Mouse (Mus musculus): ENCODE results near the gene 4933428G20Rik. TPM values are rescaled to one million over a fixed set of nuclear protein-coding genes. Genes with fewer than 3 reads are reported as not detected.
A peak's percentile ranks its signal among the peaks of the same experiment; 100 is the strongest.

The 4933428G20Rik gene
- polyA plus RNA-seq, 1 experiment from 2014 or later: 0.12 TPM

DNA sequence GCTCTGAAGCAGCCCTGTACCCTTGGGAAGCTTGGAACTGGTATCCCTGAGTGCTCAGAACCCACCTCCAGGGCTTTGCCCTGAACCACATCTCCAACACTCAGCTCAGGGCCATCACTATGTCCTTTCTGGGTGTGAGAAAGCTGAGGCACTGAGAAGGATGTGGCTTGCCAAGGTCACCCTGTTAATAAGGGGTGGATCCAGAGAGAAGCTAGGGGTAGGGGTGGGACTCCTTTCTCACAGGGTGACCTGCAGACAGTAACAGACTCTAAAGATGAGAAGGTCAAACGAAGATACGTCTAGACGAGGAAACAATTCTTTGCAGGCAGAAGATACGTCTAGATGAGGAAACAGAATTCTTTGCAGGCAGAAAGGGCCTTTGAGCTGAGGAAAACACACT, 2.7 kb upstream of the 4933428G20Rik start:
- Histone ChIP-seq H3K4me2 (ENCODE audit: low read length) (no peak overlapping the region), H3K4me3 (ENCODE audit: low read depth, low read length) (no peak overlapping the region), H3K36me3 (ENCODE audit: control insufficient read depth, insufficient read depth, low read length) (no peaks in the 10 kb centered on the region; the same call in 1 of the 2 replicates), H3K9ac (ENCODE audit: low read length) (no peak overlapping the region), H3K27me3 (replicated peaks; ENCODE audit: control insufficient read depth, insufficient read depth, low read length) (peaks cover 38% of the 10 kb centered on the region), H3K9me3 (ENCODE audit: control insufficient read depth, low read length) (no peaks in the 10 kb centered on the region), H3K27ac (ENCODE audit: low read depth) (no peak overlapping the region), H3K4me1 (replicated peaks; ENCODE audit: control insufficient read depth, insufficient read depth, low read length) (no peaks in the 10 kb centered on the region)
- DNase-seq (ENCODE audit: low spot score) (no peak), ATAC-seq (replicated peaks; ENCODE audit: low FRiP score, low TSS enrichment, low read depth) (no peak)
- WGBS: 79% methylated on average over 4 of the region's 4 CpGs

DNA sequence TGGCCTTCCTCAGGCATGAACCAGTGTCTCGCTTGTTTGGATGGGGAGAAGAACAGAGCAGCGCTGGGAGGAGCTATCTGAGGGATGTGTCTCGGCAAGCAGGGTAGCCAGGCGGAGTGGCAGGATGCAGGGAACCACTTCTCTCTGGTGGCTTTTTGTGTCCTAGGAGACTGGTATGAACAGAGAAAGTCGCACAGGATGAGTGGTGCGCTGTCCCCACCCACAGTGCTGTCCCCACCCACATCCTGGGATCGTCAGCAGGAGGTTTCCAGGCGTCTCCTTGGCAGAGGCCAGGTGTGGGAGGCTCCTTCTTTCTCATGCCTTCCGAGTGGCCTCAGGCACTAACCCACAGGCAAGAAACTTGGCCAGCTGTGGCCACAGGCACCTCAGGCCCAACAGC, 2.2 kb upstream of the 4933428G20Rik start:
- DNase-seq (ENCODE audit: low spot score) (no peak), ATAC-seq (replicated peaks; ENCODE audit: low FRiP score, low TSS enrichment, low read depth) (no peak)
- H3K36me3 ChIP-seq (ENCODE audit: control insufficient read depth, insufficient read depth, low read length): peaks cover 4% of the 10 kb centered on the region
- no peaks in the 10 kb centered on the region for H3K9me3 ChIP-seq (ENCODE audit: control insufficient read depth, low read length)
- no peak overlapping the region for H3K27ac ChIP-seq (ENCODE audit: low read depth)
- no peaks in the 10 kb centered on the region for H3K4me1 ChIP-seq (replicated peaks; ENCODE audit: control insufficient read depth, insufficient read depth, low read length)
- H3K27me3 ChIP-seq (replicated peaks; ENCODE audit: control insufficient read depth, insufficient read depth, low read length): peaks cover 43% of the 10 kb centered on the region
- 36% methylated on average over 9 of the region's 9 CpGs for WGBS
- H3K9ac ChIP-seq (ENCODE audit: low read length): no peak overlapping the region
- no peak overlapping the region for H3K4me2 ChIP-seq (ENCODE audit: low read length)
- H3K4me3 ChIP-seq (ENCODE audit: low read depth, low read length): no peak overlapping the region

DNA sequence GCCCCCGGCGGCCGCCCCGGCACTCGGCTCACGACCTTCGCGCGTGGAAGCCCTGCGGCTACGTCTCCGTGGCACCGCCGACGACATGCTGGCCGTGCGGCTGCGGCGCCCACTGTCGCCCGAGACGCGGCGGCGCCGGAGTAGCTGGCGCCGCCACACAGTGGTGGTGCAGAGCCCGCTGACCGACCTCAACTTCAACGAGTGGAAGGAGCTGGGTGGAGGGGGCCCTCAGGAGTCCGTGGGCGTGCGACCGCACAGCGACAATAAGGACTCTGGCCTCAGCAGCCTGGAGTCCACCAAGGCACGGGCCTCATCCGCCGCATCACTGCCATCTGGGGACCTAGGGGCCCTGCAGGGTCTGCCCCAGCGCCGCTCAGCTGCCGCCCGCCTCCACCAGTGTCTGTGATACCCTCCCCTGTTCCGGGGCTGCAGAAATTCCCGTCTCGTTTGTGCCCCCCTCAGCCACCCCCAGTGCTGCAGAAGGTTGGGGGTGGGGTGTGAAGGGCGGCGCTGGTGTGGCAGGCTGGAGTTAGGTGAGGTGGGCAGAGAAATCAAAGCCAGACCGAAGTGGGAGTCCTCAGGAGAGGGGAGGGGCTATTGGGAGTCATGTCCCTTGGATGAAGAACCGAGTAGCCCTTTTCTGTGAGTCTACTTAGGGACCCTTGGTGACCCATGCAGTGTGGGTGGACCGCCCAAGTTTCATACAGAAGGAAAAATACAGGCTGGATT, 744 bp upstream of the 4933428G20Rik start:
- Histone ChIP-seq H3K4me2 (ENCODE audit: low read length) (peak overlapping the region; percentile 45), H3K27me3 (replicated peaks; ENCODE audit: control insufficient read depth, insufficient read depth, low read length) (peaks cover 46% of the 10 kb centered on the region), H3K4me3 (ENCODE audit: low read depth, low read length) (peak overlapping the region; percentile 20), H3K9me3 (ENCODE audit: control insufficient read depth, low read length) (no peaks in the 10 kb centered on the region), H3K4me1 (replicated peaks; ENCODE audit: control insufficient read depth, insufficient read depth, low read length) (no peaks in the 10 kb centered on the region), H3K27ac (ENCODE audit: low read depth) (no peak overlapping the region), H3K36me3 (ENCODE audit: control insufficient read depth, insufficient read depth, low read length) (peaks cover 9% of the 10 kb centered on the region), H3K9ac (ENCODE audit: low read length) (no peak overlapping the region)
- WGBS: 24% methylated on average over 51 of the region's 51 CpGs
- peak; percentile 29; the same call in 1 of the 2 replicates for ATAC-seq (replicated peaks; ENCODE audit: low FRiP score, low TSS enrichment, low read depth)
- no peak for DNase-seq (ENCODE audit: low spot score)

DNA sequence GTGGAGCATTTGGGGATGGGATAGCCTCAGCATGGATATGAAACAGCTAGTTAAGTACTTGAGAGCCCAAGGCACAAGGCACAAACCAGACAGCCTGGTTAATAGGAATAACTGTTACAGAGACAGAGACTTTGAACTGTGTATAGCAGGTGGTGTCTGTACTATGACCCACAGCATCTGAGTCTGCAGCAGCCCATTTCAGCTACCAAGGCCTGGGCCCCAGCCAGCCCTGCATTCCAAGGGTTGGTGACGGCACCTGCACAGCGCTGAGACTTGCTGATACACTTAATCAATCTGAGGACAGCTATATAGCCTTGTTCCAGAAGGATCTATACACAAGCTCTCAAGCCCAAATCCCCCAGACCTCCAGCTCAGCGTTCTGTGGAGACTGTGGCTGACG, 2.6 kb downstream of the 4933428G20Rik start:
- Histone ChIP-seq H3K4me3 (ENCODE audit: low read depth, low read length) (no peak overlapping the region), H3K9ac (ENCODE audit: low read length) (no peak overlapping the region), H3K9me3 (ENCODE audit: control insufficient read depth, low read length) (no peaks in the 10 kb centered on the region), H3K27me3 (replicated peaks; ENCODE audit: control insufficient read depth, insufficient read depth, low read length) (peaks cover 46% of the 10 kb centered on the region), H3K4me1 (replicated peaks; ENCODE audit: control insufficient read depth, insufficient read depth, low read length) (no peaks in the 10 kb centered on the region), H3K27ac (ENCODE audit: low read depth) (no peak overlapping the region), H3K4me2 (ENCODE audit: low read length) (no peak overlapping the region), H3K36me3 (ENCODE audit: control insufficient read depth, insufficient read depth, low read length) (peaks cover 38% of the 10 kb centered on the region)
- 69% methylated on average over 4 of the region's 4 CpGs for WGBS
- no peak for ATAC-seq (replicated peaks; ENCODE audit: low FRiP score, low TSS enrichment, low read depth)
- no peak for DNase-seq (ENCODE audit: low spot score)

DNA sequence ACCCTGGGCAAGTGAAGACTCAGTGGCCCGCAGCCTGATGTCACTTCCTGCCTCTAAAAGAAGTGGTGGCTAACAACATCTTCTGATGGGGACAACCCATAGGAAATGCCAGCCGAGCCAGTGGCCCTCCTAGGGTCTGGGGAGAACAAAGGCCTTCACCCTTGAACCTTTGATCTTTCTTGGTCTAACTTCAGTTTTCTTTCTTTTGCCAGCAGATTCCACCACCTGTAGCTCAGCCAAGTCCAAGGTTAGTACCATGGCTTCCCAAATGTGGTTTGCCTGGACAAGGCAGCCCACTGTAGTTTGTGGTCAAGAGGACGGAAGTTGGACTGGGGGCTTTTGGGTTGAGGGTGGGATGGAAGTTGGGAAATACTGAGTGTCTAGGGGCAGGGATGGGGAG, 7.3 kb downstream of the 4933428G20Rik start:
- Histone ChIP-seq H3K9ac (ENCODE audit: low read length) (no peak overlapping the region), H3K4me3 (ENCODE audit: low read depth, low read length) (no peak overlapping the region), H3K27ac (ENCODE audit: low read depth) (no peak overlapping the region), H3K4me2 (ENCODE audit: low read length) (no peak overlapping the region), H3K36me3 (ENCODE audit: control insufficient read depth, insufficient read depth, low read length) (peaks cover 66% of the 10 kb centered on the region), H3K9me3 (ENCODE audit: control insufficient read depth, low read length) (no peaks in the 10 kb centered on the region), H3K27me3 (replicated peaks; ENCODE audit: control insufficient read depth, insufficient read depth, low read length) (peaks cover 7% of the 10 kb centered on the region; the same call in 1 of the 2 replicates), H3K4me1 (replicated peaks; ENCODE audit: control insufficient read depth, insufficient read depth, low read length) (no peaks in the 10 kb centered on the region)
- WGBS: 85% methylated on average over 3 of the region's 3 CpGs
- DNase-seq (ENCODE audit: low spot score) (no peak), ATAC-seq (replicated peaks; ENCODE audit: low FRiP score, low TSS enrichment, low read depth) (no peak)

DNA sequence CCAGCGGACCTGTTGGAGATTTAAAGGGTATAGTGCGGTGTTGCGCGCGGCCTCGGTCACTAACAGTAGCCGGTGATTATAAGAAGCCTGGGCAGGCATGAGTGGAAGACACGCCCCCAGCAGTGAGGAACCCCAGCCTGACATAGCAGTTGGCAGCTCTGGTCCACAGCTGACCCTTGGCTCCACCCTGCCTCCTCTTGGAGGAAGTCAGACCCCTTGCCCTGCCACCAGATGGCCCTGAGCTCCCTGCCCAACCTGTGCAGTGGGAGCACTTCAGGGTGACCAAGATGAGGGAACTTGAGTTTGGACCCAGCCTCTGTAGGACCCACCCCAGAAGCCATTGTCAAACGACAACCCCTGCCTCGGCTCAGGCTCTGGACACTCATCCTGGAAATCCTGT, 8.5 kb downstream of the 4933428G20Rik start:
- DNase-seq (ENCODE audit: low spot score): no peak
- no peak for ATAC-seq (replicated peaks; ENCODE audit: low FRiP score, low TSS enrichment, low read depth)
- H3K36me3 ChIP-seq (ENCODE audit: control insufficient read depth, insufficient read depth, low read length): peaks cover 66% of the 10 kb centered on the region

GRCm38 (mm10) chr11:97489589-97490324, 10.4 kb downstream of the 4933428G20Rik start:
- DNase-seq (ENCODE audit: low spot score): peak; percentile 94

More for the DNA sequence above, 8.5 kb downstream of the 4933428G20Rik start:
- H3K9me3 ChIP-seq (ENCODE audit: control insufficient read depth, low read length): no peaks in the 10 kb centered on the region
- H3K4me3 ChIP-seq (ENCODE audit: low read depth, low read length): no peak overlapping the region
- 74% methylated on average over 10 of the region's 10 CpGs for WGBS
- H3K9ac ChIP-seq (ENCODE audit: low read length): no peak overlapping the region
- no peak overlapping the region for H3K27ac ChIP-seq (ENCODE audit: low read depth)
- no peaks in the 10 kb centered on the region for H3K27me3 ChIP-seq (replicated peaks; ENCODE audit: control insufficient read depth, insufficient read depth, low read length)
- H3K4me1 ChIP-seq (replicated peaks; ENCODE audit: control insufficient read depth, insufficient read depth, low read length): no peaks in the 10 kb centered on the region
- no peak overlapping the region for H3K4me2 ChIP-seq (ENCODE audit: low read length)

DNA sequence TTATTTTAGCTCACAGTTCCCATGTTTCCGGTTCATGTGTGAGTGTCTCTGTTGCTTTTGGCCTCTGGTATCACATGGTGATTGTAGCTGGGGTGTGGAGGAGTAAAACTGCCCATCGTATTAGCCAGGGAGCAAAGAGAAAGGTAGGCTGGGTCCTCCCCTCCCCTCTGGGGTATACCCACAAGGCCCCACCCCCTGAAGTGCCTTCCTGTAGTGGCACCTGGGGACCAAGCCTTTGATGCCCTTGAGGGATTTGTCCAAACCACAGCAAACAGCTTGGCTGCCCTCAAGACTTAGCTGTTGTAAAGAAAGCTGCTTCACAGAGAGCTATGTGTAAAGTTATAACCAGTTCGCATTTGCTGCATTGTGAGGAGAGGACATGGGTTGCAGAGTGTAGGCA, 12.5 kb downstream of the 4933428G20Rik start:
- ATAC-seq (replicated peaks; ENCODE audit: low FRiP score, low TSS enrichment, low read depth) (no peak), DNase-seq (ENCODE audit: low spot score) (no peak)
- H3K9me3 ChIP-seq (ENCODE audit: control insufficient read depth, low read length): no peaks in the 10 kb centered on the region
- H3K4me3 ChIP-seq (ENCODE audit: low read depth, low read length): no peak overlapping the region
- H3K4me1 ChIP-seq (replicated peaks; ENCODE audit: control insufficient read depth, insufficient read depth, low read length): no peaks in the 10 kb centered on the region
- no peaks in the 10 kb centered on the region for H3K27me3 ChIP-seq (replicated peaks; ENCODE audit: control insufficient read depth, insufficient read depth, low read length)
- peaks cover 66% of the 10 kb centered on the region for H3K36me3 ChIP-seq (ENCODE audit: control insufficient read depth, insufficient read depth, low read length)
- H3K4me2 ChIP-seq (ENCODE audit: low read length): no peak overlapping the region
- no peak overlapping the region for H3K9ac ChIP-seq (ENCODE audit: low read length)
- H3K27ac ChIP-seq (ENCODE audit: low read depth): no peak overlapping the region
- 68% methylated on average over 3 of the region's 3 CpGs for WGBS

More at GRCm38 (mm10) chr11:97489589-97490324, 10.4 kb downstream of the 4933428G20Rik start:
- Histone ChIP-seq H3K4me1 (replicated peaks; ENCODE audit: control insufficient read depth, insufficient read depth, low read length) (no peaks in the 10 kb centered on the region), H3K27me3 (replicated peaks; ENCODE audit: control insufficient read depth, insufficient read depth, low read length) (no peaks in the 10 kb centered on the region), H3K9ac (ENCODE audit: low read length) (no peak overlapping the region), H3K27ac (ENCODE audit: low read depth) (no peak overlapping the region), H3K36me3 (ENCODE audit: control insufficient read depth, insufficient read depth, low read length) (peaks cover 74% of the 10 kb centered on the region), H3K9me3 (ENCODE audit: control insufficient read depth, low read length) (no peaks in the 10 kb centered on the region), H3K4me2 (ENCODE audit: low read length) (no peak overlapping the region), H3K4me3 (ENCODE audit: low read depth, low read length) (no peak overlapping the region)
- ATAC-seq (replicated peaks; ENCODE audit: low FRiP score, low TSS enrichment, low read depth): peak; percentile 77
- WGBS: 35% methylated on average over 16 of the region's 16 CpGs

Data from intestine, embryonic 14.5 days (tissue).